Mouse (Mus musculus) cerebellum, postnatal 4 days (tissue): ENCODE results near the gene Katnbl1.

Experiments
- DNase-seq, 2 experiments: peaks; one replicate each; pipeline ENCODE4 v3.0.0; 2022; ENCODE audit warnings: low spot score in 2 of 2, mixed read lengths in 1 of 2

Gene Katnbl1

DNA sequence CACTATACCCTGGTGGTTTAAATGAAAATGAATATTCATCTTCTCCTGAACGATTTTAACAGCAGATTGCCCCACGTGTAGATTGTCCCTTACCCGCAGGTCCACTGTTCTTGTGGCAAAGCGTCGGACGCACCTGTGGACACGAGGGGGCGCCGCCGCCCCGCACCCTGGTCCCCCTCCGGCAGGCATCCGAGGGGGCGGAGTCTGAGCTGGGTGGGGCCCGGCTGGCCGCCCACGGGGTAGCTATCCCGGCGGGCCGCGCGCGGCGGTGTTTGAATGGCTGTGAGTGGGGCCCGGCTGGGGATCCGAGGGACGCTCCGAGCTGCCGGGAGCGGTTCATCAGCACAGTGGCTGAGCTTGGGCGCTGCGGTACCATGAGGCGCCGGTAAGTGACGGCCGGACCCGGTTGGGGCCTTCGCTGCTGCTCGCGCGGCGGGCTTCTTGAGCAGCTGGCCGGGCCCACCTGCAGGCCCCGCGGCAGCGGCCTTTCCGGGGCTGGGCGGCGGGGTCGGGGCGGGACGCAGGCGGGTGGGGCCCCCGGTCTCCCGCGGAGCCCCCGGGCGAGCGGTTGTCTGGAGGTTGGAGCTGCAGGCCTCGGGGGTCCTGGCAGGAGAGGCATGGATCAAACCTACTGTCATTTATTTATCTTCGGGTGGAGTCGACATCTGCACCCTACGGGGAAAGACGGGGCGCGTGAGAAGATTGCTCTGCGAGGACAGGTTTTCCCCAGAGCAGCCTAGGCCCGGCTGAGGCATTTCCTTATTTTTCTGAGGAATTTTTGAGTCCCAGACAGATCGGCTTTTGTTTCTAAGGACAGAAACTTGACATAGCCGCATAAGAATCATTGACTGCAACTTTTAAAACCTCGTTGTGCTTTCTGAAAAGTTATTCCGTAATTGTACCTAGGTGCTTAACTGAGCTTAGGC is at the start of gene Katnbl1:
Katnbl1 (plus strand) TSS at position 239 of the 926 bp plus-strand sequence.
- DNase-seq, result peak; percentile 88 to 93

- no peak for DNase-seq
Measured at GRCm38 (mm10) chr2:112332051-112332898, 46.7 kb upstream of the Katnbl1 start.

DNA sequence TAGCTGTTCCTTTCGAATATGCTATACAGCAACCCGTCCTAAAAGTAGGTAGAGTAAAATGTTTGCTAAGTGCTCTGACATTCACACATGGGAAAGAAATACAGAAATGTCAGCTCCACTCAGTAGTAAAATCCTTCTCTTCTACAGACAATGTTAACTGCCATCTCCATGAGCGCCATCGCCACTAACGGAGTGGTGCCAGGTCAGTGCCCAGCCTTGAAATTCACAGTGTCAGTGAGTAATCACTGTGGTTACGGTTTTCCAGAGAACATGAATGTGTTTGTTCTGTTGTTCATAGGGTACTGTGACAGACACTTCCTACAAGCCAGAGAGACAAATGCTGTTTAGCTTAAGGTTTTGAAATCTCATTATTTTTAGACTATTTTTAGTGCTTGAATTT is 41.8 kb upstream of the Katnbl1 start:
- DNase-seq, result no peak

- no peak for DNase-seq
Measured at GRCm38 (mm10) chr2:112339736-112340135, 39.3 kb upstream of the Katnbl1 start.

- DNase-seq, result no peak
Measured at GRCm38 (mm10) chr2:112341117-112341516, 37.9 kb upstream of the Katnbl1 start.

DNA sequence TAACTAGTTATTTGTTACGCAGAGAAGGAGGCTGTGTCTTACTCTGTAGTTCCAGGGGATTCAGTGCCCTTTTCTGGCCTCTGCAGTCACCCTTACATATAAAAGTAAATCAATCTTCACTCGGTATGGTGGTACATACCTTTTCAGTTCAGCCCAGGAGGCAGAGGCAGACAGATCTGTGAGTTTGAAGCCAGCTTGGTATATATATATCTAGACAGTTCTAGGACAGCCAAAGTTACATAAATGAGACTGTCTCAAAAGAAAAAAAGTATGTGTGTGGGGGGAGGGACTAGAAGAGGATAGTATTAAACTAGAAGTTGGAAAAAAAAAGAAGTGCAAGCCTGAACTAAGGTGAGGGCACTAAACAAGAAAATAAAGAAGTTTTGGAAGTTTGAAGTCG is 30.8 kb upstream of the Katnbl1 start:
- no peak for DNase-seq

DNA sequence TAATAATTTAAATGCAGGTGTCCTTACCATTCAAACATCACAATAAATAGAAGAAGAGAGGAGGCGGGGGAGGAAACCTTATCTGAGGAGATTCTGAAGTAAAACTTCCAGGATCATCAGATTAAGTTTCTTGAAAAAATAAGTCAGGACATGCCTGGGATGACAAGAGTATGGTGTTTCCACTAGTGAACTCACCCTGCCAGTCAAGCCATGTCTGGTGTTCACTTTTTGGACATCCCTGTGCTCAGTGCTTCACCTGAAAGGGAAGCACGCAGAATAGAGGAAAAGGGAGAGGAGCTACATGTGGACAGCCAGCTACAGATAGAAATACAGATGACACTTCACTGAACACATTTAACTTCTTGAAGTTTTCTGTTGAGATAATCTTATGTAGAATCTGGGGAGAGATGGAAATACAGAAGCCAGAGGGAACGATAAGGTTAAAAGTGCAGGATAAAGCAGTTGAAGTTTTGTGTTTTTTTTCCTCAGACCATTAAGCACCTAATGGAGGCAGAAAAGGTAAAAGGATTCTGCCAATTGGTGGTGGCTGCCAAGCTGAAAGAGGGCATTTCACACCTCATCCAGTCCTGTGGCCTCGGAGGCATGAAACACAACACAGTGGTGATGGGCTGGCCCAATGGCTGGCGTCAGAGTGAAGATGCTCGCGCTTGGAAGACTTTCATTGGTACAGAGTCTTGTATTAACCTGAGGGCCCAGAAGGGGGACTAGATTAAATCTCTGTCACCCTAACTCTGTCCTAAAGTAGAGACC is 25.1 kb upstream of the Katnbl1 start:
- DNase-seq, result no peak

DNA sequence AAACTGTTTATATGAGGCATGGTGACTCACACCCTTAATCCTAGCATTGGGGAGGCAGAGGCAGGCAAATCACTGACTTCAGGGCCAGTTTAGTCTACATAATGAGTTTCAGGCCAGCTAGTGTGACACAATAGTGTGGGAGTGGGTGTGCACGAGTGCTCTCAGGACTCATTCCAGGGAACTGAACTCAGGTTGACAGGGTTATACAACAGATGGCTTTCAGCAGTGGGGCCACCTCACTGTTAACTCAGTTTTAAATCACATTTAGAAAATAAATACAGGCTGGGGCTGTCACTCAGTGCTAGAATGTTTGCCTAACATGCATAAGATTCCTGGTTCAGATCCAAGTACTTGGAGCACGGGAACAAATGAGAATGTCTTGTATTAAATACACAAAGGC is 19.4 kb upstream of the Katnbl1 start:
- no peak for DNase-seq

DNA sequence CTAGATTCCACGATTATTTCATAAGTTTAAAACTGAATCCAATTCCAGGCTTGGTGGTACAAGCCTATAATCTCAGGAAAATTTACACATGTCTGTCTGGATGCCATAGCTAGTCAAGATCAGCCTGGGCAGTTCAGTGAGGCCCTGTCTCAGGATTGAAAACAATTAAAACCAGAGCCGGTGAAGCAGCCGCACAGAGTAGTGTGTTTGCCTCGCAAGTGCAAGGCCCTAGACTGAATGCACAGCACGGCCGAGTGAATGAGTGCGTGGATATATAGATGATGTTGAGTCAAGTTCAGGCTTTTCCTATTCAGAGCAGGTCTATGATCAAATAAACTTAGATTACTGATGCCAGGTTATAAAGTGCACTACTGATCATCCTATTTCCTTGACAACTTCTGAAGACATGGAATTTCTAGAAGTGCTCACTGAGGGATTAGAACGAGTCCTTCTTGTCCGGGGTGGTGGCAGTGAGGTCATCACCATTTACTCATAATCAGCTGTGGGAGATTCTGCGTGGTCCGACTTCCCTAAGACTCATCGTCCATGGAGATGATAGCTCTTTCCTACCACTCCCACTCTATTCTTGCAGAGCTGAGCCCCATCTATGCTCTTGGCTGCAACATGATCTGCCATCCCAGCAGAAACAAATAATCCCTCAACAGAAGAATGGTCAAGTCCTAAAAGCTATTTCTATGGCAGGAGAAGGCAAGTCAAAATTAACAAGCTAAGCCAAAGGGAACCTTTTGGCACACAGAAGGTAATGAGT is 18.8 kb upstream of the Katnbl1 start:
- no peak for DNase-seq

- no peak for DNase-seq
Measured at GRCm38 (mm10) chr2:112360781-112361169, 18.2 kb upstream of the Katnbl1 start.

DNA sequence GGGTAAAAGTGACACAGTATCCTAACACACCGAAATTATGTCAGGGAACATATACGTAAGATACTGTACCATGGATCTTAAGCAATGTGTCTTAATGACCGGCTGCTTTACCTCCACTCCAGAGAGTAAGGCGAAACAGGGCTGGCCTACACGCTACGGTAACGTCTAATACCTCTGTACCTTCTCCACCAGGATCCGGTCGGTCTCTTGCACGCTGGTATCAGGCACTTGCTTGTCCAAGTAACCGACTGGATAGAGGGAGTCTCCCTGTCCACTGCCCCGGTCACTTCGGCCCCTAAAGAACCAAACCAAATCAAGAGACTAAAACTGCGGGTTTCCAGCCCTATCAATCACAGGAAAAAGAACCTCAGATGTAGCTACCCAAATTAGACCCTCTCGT is 11.8 kb upstream of the Katnbl1 start:
- DNase-seq, result no peak

- peak; percentile 78 to 90 for DNase-seq
Measured at GRCm38 (mm10) chr2:112367726-112368673, 11.0 kb upstream of the Katnbl1 start, which contains the start of gene Emc4. Gene Emc4 (minus strand): TSS chr2:112368027.

DNA sequence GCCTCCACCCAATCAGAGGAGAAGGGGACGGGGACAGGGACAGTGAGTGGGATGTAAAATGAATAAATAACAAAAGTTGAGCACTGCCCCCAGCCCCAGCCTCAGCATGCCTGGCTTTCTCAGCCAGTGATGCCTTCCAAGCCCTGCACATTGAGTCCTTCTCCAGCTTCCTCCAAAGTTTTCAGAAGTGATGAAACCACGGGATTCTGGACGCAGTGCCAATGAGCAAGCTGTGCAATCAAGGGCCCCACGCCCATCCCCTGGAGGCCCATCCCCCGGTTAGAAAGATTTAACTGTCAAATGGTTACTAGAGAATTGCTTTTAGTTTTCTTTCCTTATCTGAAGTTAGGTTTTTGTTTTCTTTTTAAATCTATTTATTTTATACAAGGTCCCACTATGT is 9.1 kb upstream of the Katnbl1 start:
- no peak for DNase-seq

- DNase-seq, result no peak
Measured at GRCm38 (mm10) chr2:112373141-112373540, 5.9 kb upstream of the Katnbl1 start.

DNA sequence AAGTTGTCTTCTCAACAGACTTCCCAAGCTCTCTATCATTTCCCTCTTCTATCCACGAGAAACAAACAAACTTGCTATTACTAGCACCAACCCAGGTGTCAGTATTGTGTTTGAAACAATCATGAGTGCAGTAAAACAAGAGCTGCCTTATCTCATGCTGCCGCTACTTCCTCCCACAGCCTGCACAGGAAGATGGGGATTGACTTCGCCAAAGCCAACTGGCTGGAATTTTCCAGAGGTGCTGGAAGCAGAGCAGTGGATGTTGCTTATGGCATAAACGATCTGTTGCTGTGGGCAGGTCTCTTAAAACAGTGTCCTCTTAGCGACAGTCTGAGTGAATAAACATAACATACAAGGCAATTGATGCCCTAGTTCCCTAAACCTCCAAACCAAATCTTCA is 4.4 kb upstream of the Katnbl1 start:
- no peak for DNase-seq

GRCm38 (mm10) chr2:112380131-112380530 is 1.1 kb downstream of the Katnbl1 start:
- DNase-seq, result no peak

DNA sequence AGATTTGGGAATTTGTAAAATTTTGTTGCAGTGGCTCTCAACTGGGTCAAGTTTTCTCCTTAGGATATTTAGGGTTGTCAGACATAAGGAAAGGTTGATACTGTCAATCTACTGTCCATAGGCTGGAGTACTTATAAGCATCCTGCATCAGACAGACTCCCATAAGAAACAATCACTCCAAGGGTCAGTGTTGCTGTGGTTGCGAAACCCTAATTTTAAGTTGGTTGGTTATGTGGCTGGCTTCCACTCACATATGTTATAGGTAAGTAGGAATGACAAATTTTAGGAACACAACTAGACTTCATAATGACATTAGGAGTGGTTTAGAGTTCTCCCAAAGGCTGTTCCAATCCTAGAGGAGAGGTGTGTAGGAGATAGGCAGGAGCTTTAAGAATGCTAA is 2.2 kb downstream of the Katnbl1 start:
- no peak for DNase-seq

DNA sequence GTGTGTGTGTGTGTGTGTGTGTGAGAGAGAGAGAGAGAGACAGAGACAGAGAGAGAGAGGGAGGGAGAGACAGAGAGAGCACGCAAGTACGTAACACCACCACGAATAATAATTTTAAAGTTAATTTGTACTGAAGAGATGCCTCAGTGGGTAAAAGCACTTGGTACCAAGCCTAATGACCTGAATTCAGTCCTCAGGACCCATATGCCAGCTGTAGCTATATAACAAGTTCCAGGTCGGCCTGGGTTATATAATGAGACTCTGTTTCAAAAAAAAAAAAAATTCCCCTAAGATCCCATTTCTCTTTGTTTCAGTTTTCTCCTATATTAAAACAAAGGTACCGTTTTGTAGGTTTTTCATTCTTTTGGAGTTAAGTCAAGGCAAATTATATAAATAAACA is 11.8 kb downstream of the Katnbl1 start:
- DNase-seq, result no peak

DNA sequence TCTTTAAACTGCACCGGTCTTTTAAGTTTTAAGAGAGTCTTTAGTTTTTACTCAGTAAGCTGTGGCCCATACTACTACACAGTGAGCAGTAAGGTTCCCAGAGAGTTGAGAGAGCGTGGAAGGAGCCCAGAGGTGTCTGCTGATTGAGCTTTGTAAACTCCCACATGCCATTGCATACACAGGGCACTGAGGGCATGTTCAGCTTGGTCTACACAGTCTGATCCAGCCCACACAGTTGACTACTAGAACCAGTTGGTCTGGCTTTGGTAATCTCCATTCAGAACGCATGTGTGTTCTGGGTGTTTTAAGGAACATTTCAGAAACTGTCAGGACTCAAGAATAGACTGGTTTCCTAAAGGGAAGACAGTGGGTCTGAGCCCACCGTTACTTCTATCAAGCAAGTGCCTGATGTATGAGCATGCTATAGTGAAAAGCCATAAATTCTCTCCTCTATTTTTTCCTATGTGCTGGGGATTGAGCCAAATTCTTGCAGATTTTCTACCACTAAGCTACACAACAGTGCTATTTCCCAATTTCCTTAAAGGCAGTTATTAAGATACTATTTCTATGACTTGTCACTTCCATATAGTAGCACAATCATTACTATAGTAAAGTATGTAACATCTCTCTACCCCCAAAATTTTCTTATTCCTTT is 12.5 kb downstream of the Katnbl1 start:
- no peak for DNase-seq
